Mouse (Mus musculus): ENCODE data around the gene P2rx1.

The P2rx1 gene

DNA sequence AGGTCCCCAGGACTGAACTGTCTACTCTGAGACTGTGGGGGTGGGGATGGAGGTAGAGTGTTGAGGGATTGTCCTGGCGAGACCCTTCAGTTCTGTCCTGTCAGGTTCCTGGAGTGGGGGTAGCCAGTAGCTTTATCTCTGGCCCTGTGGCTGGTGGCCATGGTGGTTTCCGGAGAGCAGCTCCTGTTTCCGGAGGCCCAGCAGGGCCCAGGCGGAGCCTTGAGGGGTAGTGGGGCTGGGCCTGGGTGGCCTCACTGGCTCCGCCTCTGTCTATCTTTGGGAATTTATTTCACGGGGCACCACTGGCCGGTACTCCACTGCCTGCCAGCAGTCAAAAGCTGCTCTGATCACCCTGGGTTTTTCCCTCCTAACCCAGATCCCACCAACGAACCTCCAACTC is at the start of gene P2rx1:
P2rx1 (plus strand) TSS at position 333 of the 400 bp plus-strand sequence.
- DNase-seq = no peak

DNA sequence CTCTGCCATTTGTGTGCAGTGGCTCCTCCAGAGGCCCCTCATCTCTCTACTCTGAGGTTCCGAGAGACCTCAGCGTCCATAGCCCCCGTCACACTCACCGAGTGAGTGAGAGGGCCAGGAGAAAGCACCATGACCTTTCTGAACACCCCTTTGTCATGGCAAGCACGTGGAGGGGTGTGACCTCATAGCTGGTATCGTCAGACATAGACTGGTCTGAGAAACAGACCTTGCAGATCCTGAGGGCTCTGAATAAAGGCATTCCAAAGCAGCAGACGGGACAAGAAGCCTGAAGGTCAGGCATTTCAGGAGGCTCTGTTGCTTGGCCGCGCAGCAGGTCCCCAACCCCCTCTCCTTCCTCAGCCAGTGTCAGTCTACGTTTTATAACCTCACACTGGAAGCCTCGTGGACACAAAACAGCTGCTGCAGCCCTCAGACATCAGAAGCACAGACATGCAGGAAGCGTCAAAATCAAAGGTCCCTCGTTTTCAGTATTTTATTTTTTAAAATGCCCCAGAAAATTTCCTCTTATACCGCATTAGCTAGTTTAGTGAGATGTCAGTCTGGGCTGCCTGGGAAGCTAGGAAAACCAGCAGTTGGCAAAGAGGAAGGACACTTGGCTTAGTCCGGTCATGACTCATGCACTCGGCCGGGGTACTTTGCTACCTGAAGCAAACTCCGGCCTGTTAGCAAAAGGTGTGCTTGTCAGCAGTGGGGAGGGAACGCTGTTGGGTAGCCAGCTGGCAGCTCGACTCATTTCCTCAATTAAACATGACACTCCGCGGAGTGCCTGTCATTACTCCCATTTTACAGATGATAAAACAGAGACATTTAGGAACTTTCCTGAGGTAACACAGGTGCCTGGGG is 47.5 kb upstream of the P2rx1 start:
- DNase-seq = peak in 1 of 2 experiments; percentile 26

DNA sequence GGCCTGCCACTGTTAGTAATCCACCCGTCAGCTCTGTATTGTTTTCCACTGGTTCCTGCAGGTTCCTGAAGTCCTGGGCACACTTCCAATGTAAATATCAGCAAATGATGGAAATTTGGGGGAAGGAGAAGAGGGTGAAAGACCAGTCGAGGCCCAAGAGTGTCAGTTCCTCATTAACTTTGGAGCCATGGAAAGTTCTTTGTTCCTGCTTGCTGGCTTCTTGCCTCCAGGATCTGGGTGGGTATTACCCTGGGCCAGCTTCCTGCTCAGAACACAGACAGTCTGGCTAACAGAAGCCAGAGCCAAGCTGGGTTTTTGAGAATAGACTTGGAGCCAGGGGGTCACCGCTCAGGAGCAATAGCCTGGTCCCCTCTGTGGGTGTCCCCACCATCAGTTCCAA is 46.7 kb upstream of the P2rx1 start:
- no peak for DNase-seq

DNA sequence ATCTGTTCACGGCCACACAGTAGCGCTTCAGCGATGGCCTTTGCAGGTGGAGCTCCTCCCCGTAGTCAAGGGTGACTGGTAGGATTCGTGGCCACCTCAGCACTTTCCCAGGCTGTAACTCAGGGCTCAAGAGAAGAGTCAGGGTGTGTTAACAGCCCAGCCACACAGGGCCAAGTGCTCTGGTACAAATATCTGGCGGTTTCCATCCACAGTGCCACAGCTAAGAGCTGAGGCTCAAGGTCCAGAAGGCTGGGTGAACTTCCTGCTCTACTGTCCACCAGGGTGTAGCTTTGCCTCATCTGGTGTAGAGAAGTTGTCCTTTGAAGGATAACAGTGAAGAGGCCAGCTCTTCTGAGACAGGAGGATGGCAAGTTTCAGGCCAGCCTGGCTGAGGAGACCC is 46.2 kb upstream of the P2rx1 start:
- no peak for DNase-seq

DNA sequence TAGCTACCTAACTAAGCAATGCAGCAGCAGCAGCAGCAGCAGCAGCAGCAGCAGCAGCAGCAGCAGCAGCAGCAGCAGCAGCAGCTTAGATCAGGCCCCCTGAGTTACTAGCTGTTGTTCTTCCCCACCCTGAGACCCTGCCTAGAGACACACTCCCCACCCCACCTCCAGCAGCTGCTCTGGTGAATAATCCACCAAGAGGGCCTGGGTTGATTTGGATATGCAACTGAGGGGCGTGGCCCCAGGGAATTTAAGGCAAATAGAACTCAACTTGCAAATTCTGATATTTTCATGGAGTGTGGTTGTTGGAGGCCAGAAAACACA is 45.8 kb upstream of the P2rx1 start:
- DNase-seq = no peak

DNA sequence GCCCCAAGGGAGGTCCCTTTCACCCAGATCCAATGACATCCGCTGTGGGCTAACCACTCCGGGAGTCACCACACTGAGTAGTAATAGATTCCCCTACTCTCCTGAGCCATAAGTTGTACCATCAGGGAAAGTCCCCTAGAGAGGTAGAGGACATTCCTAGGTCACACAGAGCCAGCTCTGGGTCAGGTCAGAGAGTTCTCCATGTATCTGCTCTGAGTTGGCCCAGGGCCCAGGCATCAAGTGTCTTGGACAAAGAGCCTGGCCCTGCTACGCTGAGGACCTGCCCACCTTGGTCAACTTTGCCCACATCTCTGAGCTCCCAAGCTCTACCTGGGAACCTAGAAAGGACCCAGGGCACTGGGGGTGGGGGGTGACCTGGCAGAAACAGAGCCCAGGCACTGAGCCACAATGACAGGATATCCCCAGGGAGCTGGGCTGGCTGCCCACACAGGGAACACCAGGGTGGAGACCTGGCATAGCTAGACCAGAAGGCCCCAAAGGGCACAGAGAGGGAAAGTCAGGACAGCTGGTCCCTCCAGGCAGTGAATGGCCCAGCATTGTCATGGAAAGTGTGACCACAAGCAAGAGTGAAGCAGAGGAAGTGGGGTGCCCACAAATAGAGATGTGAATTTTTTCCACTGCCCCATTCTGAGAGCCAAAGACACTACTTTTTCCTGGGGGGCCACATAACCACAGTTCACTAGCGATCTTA is 45.3 kb upstream of the P2rx1 start:
- DNase-seq = peak; percentile 42 to 57

DNA sequence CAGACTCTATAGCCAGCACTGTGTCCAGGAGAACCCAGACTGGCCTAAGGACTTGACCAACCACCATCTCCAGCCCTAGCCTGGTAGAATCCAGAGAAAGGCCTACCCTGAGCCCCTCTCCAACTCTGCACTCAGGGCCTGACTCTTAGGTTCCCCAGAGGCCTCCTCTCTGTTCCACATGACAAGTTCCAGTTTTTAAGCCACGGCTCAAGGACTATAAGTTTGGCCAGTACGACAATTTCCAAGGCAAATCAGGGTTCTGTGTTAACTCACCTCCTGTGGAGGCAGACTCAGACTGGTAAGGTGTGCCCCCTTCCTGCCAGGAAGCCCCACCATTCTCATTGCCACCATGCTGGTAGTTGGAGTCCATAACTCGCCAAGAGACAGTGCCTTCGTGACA is 44.7 kb upstream of the P2rx1 start:
- DNase-seq = no peak

DNA sequence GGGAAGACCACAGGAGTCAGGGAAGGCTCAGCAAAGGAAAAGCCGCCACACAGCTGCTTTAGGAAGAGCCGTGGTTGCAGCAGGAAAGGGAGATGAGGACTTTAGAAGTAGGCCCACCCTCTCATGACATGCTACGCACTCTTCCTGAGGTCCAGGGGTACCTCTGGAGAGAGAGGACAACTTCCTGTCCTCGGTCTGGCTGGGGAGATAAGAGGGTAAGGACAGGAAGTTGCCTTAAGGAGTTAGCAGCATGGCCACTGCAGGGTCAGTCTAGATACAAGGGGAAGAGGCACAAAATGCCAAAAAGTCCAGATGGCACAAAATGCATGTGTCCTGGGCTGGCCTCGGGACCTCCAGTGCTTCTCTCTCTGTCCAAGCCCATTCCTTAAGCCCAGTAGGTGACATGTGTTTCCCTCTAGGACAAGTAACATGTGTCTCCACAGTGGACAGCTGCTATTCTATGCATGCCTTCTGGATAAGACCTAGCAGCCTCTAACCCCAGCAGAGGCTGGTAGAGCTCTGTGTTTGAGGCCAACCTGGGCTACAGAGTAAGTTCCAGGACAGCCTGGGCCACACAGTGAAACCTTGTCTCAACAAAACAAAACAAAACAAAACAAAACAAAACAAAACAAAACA is 43.4 kb upstream of the P2rx1 start:
- no peak for DNase-seq

DNA sequence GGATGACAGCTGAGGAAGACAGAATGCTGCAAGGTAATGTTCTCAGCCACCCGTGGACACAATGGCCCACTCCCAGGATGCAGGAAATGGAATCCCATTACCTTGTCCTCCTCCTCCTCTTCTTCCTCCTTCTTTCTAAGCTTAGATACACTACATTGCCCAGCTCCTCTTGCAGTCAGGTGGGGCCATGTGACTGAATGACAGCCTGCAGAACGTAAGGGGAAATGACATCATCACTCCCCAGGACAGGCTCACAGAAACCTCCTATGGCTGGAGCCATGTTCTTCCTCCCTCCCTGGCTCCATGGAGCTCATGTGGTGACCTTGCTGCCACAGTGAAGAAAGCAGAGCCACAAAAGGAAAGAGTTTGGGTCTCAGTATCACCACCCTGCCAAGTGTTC is 41.6 kb upstream of the P2rx1 start:
- no peak for DNase-seq

DNA sequence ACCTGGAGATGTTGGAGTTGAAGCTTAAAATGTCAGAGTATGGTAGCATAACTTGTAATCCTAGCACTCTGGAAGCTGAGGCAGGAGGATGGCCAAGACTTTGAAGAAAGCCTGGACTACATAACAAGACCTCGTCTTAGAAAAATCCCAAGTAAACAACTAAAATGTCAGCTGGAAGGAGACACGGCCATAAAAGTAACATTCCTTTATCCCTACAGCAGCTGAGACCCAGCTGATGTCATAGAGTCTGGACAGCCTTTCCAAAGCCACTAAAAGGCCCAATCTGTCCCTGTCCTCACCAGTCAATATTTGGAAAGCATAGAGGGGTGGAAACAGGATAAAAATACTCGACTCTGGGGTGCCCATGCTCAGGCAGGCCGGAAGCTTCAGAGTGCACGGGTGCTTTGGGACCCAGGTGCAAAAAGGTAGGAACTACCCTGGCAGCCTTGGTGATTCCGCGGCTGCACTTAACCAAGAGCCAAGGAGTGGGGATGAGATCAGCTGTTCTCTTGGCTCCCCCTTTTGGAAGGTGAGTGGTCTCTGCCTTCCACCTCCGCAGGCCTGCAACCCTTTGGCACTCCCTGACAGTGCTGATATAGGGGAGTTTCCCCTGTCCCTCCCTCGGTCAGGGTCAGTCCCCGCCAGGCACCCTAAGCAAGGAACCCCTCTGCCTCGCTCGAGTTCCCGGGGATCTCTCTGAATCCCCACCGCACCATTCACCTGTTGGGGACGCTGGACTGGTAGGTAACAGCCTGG is 38.8 kb upstream of the P2rx1 start:
- no peak for DNase-seq

DNA sequence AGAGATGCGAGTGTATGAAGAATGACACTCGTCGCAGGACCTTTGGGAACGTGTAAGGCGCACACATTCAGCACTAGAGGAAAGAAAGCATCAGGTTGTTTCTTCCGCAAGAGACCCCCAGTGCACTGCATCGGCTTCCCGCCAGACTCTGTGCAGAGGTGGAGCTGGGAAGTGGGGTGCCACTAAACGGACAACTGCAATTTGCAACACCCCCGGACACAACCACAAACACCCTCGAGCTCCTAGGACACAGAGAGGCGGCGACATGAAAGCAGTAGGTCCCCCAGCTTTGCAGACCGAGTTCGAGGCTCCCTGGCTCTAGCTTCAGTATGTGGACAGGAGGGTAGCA is 38.2 kb upstream of the P2rx1 start:
- no peak for DNase-seq

DNA sequence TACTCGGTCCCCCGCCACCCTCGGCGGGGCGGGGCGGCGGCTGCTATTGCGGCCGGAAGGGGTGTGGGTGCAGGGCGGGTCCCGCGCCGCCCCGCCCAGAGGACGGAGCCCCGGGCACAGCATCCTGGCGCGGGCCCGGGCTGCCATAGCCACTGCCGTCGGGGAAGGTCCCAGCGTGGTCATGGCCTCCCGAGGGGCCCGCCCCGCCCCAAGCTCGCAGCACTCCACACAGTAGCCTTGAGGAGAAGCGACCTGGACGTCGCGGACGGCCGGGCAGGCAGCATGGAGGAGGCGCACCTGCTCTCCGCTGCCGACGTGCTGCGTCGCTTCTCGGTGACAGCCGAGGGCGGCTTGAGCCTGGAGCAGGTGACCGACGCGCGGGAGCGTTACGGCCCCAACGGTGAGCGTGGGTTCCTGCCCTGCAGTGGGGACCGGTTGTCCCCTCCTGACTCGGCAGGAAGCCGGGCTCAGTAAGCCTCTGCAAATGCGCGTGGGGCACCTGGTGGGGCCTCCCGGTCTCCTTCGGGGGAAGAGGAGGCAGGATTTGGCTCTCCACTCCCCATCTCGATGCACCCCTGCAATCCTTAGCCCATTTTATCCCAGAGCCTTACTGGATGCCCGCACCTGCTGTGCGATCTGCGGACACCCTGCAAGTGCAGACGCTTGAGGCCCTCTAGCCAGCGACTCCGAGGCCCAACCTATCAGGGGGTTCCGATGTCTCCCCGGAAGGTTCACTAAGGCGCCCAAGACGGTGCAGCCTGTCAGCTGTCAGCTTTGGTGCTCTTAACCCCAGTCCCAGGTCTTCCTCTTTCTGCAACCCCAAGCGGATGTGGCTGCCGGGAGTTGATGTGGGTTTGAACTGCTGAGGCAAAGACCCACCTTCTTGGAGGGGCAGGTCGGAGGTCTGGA is 37.6 kb upstream of the P2rx1 start, which contains the start of gene Atp2a3:
Atp2a3 (plus strand) TSS at position 98 of the 909 bp plus-strand sequence.
- DNase-seq = no peak

DNA sequence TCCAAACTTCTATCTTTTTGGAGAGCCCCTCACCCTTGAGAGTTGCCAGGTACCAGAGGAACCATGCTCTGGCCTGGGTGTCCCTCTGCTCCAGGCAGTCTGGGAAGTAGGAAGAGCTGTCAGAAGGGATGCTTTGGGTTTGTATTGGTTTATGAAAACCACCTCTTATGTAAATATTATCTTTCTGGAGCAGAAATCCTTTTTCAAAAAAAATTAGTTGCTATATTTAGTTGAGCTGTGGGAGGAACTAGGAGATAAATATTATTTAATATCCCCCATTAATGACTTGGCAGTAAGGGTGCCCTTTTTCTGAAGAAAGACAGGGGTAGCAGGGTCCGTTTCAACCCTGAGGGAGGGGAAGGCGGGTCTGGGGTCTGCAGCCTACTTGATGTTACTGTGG is 36.5 kb upstream of the P2rx1 start:
- DNase-seq = no peak

DNA sequence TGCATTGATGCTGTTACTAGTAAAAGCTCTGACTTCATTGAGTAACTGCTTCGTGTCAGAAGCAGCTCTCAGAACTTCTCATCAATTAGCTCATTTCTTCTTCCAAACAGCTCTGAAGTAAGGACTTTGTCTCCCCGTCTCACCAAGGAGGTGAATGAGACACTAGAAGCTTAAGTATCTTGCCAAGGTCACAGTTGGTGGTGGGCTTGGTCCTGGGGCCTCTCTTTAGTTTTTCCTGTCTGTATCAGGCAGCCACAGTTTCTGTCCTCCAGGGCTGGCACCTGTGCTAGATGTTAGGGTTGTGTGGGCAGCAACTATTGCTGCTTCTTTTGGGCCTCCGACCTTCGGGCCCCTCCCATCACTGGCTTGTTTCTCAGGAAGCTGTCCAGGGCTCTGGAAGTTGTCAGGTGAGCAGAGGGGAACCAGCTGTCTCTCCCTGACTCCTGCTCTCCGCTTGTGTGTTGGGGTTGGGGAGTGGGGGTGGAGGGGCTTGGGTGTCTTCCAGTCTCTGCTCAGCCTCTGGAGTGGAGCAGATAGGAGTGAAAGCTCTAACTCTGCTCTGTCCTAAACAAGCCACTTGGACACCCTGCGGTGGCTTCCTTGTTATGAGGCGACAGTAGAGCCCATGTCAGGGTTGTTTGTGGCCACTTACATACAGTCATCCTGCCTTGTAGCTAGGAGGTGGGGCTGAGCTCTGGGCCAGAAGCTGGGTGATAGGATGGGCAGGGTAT is 35.7 kb upstream of the P2rx1 start:
- DNase-seq = no peak

DNA sequence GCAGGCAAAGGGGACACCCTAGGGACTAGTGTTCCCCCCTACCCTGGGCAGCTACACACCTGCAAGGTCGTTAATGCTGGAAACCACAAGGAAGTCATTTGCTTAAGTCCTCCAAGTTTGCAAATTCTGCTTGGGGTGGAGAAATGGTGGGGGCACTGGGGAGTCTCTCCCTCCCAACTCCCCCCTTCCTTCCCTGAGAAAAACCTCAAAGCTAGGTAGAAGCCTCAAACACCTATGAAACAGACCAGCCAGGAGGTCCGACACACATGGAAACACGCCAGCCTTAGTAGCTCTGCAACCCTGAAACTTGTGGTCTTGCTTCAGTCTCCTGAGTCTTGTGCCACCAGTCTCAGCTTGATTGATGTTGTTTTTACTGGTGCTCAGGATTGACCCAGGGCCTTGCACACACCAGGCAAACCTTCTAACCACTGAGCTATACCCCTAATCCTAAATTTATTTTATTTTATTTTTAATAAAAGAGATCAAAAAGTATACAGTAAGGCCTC is 35.1 kb upstream of the P2rx1 start:
- DNase-seq = no peak

DNA sequence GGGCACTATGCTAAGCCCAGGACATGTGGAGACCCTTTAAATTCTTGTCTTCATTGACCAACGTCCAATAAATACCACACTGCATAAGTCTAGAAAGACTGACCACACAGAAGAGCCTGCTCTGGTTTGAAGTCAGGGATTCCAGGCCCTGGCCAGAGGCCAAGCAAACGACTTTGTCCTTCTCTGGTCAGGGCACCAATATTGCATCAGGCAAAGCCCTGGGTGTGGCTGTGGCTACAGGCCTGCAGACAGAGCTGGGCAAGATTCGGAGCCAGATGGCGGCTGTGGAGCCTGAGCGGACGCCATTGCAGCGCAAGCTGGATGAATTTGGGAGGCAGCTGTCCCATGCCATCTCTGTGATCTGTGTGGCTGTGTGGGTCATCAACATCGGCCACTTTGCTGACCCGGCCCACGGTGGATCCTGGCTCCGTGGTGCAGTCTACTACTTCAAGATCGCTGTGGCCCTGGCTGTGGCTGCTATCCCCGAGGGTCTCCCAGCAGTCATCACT is 23.9 kb upstream of the P2rx1 start:
- DNase-seq = no peak

DNA sequence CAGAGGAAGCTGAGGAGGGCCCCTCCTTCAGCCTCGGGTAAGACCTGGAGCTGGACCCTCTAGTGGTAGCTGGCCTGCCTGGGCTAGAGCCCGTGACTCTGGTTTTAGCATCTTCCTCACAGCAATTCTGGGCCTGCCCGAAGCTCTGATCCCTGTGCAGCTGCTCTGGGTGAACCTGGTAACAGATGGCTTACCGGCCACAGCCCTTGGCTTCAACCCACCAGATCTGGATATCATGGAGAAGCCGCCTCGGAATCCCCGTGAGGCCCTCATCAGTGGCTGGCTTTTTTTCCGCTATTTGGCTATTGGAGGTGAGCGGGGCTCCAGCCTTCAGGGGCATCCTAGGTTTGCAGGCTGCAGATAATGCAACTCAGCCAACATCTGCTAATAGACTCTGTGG is 16.4 kb upstream of the P2rx1 start:
- peak; percentile 38 to 46 for DNase-seq

DNA sequence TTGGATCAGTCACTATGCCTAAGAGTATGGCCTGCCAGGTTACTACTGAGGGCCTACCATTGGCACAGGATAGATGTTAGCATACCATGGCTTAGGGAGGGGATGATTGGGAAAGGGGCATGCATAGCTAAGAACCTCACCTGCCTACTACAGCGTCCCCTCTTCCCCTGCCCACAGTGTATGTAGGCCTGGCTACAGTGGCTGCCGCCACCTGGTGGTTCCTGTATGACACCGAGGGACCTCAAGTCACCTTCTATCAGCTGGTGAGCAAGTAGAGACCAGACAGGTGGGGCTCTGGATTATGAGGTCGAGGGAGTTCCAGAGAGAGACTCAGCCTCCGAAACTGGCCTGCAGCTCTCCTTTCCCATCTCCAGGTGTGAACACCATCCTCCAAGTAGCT is 15.6 kb upstream of the P2rx1 start:
- DNase-seq = peak in 1 of 2 experiments; percentile 45

DNA sequence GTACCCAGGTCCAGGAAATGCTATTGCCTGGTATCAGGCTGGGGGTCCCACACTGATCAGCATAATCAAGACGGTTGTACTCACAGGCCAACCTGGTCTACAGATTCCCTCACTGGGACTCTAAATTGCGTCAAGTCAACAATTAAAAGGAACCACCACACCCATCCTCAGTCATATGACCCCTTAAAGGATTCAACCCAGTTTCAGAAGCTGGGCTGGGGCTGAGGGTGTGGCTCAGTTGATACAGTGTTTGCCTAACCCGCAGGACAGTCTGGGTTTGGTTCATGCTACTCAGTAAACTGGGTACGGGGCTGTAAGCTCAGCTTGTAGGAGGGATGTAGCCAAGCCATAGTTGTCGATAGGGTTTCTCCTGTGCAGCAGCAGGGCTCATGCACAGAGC is 12.2 kb upstream of the P2rx1 start:
- DNase-seq = no peak

DNA sequence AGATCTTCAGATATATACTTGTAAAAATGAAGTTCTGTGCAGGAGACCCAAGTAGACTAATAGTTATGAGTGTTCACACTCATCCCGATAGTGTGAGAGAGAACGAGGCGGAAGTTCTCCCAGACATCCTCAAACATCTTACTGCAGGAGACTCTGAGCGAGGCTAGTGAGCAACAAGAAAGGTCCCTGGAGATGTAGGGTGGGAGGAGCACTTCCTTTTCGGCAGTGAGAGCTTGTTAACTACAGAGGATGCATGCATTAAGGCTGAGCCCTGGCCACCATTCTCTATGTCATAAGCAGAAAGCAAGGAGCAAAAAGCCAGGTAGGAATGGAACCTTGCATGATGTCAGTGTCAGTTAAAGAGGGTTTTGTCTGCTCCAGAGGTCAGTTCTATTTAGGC is 11.7 kb upstream of the P2rx1 start:
- no peak for DNase-seq

DNA sequence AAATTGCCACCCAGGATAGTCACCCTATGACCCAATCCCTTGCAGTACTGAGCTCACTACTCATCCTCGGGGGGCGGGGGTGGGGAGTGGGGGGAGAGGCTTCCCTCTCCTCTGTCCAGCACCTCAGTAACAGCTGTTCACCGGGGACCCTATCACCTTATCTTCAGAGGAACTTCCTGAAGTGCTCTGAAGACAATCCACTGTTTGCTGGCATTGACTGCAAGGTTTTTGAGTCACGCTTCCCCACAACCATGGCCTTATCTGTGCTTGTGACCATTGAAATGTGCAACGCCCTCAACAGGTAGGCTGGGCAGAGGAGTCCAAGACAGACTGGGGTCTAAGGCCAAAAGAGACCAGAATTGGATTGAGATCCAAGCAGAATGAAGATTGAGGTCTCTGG is 11.1 kb upstream of the P2rx1 start:
- DNase-seq = no peak
